Mouse (Mus musculus): ENCODE measurements around the gene Olfr462.

GRCm38 (mm10) chr11:87920301-87920700 is 28.2 kb upstream of the Olfr462 start:
- TF ChIP-seq CTCF (IDR thresholded peaks at IDR 0.05; ENCODE audit: low read depth) (no peak), EP300 (IDR thresholded peaks at IDR 0.05; ENCODE audit: low read depth) (no peak)
